Mouse (Mus musculus): Measurements from ENCODE around the gene Pax3.

Gene Pax3

GRCm38 (mm10) chr1:78171671-78172070, 25.3 kb downstream of the Pax3 start:
- no peak for DNase-seq (ENCODE audit: low spot score in 2 of 2)

- no peak for DNase-seq (ENCODE audit: low spot score in 2 of 2)
These were observed 26.2 kb downstream of the Pax3 start for GRCm38 (mm10) chr1:78170771-78171170.

GRCm38 (mm10) chr1:78168796-78169195, 28.1 kb downstream of the Pax3 start:
- DNase-seq (ENCODE audit: low spot score in 2 of 2), result no peak

DNA sequence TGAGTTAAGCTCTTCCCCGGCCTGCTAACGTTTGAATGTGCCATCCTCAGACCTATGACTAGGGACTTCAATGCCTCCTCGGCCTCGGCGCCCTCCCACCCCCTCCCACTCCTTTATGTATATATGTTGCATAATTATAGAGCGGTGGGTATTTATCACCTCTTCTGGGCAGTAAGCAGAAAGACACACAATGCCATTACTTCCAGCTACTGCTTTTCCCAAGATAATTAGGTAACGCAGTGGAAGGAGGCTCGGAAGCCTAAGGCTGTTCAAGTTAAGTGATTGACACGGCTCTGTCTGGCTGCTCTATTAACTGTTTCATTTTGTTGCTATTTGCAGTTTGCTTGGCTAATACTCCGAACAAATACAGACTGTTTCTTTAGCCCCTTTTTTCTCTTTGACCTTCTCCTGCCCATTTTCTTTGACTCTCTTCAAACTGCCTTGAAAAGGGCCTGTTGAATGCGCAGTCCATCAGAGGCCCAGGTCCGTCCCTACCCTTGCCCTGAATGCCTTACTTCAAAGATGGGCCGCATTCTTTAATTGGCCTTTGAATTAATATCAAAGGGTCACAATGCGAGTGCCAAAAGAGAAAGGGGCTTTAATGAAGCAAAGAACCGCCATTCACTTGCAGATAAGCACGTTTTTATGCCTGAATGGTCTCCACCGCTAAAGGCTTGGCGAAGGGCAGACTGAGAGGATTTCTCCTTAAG, 29.2 kb downstream of the Pax3 start:
- DNase-seq (ENCODE audit: low spot score in 2 of 2), result no peak

- DNase-seq (ENCODE audit: low spot score in 2 of 2), result no peak
These were observed 35.2 kb downstream of the Pax3 start for GRCm38 (mm10) chr1:78161745-78162144.

DNA sequence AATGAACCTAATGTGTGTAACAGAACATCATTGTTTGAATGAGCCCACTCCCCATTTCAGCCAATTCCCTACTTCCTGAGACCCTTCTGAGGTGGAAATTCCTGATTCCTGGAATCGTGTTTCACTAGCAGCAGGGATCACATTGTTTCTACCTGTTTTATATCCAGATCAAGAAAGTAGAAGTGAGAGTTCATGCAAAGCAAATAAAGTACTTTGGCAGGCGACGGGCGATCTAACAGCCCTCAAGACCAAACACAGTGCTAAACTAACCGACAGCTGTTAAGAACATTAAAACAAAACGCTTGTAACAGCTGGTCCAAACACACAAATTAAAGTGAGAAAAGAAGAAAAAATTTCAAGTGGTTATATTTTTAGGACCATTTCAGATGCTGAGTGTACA, 39.0 kb downstream of the Pax3 start:
- DNase-seq (ENCODE audit: low spot score in 2 of 2), result no peak

DNA sequence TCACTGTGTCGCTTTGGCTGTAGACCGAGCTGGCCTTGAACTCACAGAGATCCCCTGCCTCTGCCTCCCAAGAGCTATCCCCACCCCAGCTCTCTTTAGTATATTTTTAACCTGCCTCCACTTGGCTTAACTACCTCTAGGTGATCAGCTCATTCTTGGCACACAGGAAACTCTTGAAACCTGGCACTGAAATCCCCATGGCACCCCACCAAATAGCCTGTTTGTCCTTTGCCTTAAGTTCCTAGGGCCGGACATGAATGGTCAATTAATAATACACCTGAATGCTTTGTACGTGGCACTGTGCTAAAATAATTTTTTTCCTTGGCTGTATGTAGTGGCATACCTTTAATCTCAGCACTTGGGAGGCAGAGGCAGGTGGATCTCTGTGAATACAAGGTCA, 41.1 kb downstream of the Pax3 start:
- DNase-seq (ENCODE audit: low spot score in 2 of 2), result no peak

DNA sequence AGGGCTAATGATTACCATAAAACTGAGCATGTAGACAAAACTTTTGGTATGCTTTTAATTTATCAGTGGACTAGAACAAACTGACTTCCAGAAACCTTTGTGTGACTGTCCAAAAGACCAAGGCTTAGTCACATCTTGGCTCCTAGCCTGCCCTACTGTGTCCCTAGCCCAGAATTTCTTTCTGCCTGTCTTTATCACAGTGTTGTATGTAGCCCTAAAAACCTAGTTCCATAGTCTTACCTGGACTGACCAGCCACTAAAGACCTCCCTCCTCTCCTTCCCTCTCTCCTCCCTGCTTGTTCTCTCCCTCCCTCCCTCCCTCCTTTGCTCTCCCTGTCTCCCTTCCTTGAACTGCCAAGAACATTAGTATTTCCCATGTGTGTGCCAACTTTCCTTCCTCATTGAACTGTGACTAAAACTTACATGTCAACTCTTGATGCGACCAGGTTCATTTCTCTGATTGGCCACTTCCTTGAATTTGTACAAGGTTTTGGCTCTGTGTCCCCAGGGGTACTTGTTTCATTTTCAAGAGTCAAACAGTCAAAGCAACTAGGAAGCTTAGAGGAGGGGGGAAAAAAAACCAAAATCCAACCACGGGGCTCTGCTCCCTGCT, 48.8 kb downstream of the Pax3 start:
- no peak for DNase-seq (ENCODE audit: low spot score in 2 of 2)

- no peak for DNase-seq (ENCODE audit: low spot score in 2 of 2)
These were observed 53.5 kb downstream of the Pax3 start for GRCm38 (mm10) chr1:78143403-78143802.

- no peak for DNase-seq (ENCODE audit: low spot score in 2 of 2)
These were observed 54.0 kb downstream of the Pax3 start for GRCm38 (mm10) chr1:78142912-78143311.

- no peak for DNase-seq (ENCODE audit: low spot score in 2 of 2)
These were observed 55.0 kb downstream of the Pax3 start for GRCm38 (mm10) chr1:78141741-78142501.

GRCm38 (mm10) chr1:78141314-78141713, 55.6 kb downstream of the Pax3 start:
- DNase-seq (ENCODE audit: low spot score in 2 of 2), result no peak

DNA sequence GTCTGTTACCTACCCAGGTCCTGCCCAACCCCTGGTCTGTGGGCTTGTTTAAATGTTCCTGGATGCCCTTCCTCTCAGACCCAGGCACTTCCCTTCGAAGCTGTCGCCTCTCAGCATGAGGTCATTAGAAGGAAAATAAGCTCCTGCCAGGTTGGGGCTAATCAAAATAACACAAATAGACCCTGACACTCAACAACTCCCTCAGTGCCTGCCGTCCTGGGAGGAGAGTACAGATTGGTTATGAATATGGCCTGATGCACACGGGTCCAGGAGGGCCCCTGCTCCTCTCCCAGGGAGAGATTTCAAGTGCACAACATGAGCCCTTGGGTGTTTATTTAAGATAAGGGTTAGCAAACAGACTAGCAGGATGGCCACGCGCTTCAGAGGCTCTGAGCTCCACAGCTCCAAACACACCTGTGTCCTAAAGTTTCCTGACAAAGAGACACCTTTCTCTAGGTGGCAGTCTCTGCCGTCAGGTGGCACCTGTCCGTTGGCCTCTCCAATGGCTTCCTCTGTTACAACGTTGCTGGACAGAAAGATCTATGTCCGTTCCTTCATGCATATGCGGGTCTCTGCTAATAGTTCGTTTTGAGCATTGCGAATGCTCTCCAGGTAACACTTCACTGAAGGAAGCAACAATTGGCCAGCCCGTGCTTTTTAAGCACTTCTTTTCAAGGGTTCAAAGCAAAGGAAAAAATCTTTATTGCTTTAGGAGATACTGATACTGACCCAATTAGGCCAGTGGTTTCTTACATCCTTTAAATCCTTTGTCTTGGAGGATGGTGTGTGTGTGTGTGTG, 56.2 kb downstream of the Pax3 start:
- DNase-seq (ENCODE audit: low spot score in 2 of 2), result no peak

DNA sequence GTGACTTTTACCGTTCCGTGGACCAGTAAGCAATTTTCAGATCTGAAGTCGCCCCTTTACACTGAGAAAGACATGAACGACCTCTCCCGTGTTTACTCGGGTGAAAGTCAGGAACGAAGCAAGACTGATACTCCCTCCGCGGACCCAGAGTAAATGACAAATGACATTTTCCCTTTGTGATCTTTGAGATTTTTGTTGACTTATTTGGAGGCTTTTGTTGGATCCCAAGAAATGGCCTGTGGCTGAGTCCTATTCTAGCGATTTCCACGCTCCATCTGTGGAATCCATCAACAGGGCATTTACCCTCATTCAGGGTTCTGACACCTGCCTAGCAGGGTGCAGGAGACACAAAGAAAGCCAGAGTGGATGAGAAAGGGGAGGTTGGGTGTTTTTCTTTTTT, 57.6 kb downstream of the Pax3 start:
- DNase-seq (ENCODE audit: low spot score in 2 of 2), result no peak

- no peak for DNase-seq (ENCODE audit: low spot score in 2 of 2)
These were observed 67.7 kb downstream of the Pax3 start for GRCm38 (mm10) chr1:78129267-78129666.

- DNase-seq (ENCODE audit: low spot score in 2 of 2), result no peak
These were observed 76.9 kb downstream of the Pax3 start for GRCm38 (mm10) chr1:78119899-78120560.

- DNase-seq (ENCODE audit: low spot score in 2 of 2), result no peak
These were observed 80.9 kb downstream of the Pax3 start for GRCm38 (mm10) chr1:78116046-78116445.

GRCm38 (mm10) chr1:78110311-78110710, 86.6 kb downstream of the Pax3 start:
- DNase-seq (ENCODE audit: low spot score in 2 of 2), result no peak

DNA sequence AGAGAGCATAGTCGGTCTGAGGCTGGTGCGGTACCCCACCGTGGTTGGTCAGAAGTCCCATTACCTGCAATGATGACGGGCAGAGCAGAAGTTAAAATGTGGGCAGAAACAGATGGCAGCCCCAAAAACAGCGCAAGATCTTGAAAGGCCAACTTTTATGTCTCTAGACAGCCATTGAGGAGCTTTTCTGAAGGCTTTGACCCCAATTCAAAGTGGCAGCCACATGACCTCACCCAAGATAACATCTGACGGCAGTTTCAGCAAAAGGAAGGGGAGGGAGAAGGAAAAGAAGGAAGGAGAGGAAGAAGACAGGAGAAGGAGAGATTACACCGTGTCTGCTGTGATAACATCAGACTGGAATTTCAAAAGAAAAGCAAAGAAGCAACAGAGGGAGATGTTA, 93.4 kb downstream of the Pax3 start:
- DNase-seq (ENCODE audit: low spot score in 2 of 2), result no peak

DNA sequence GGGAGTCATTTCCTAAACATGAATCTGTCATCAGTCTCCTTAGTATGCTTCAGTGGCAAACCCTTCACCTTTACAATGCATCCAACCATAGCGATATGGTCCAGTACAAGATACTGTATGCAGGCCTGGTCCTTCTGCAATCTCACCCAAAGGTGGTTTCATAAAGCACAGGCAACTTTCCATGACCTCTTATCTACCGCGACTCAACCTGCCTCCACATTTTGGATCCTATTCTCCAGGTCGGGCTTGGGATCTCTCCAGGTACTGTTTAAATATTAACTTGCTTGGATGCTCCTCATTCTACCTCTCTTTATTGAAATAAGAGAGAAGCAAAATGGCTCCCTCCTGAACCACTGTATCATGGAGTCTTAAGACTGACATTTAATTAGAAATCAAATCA, 103.3 kb downstream of the Pax3 start:
- DNase-seq (ENCODE audit: low spot score in 2 of 2), result no peak

- no peak for DNase-seq (ENCODE audit: low spot score in 2 of 2)
These were observed 108.3 kb downstream of the Pax3 start for GRCm38 (mm10) chr1:78088646-78089045.

GRCm38 (mm10) chr1:78081761-78082160, 115.2 kb downstream of the Pax3 start:
- DNase-seq (ENCODE audit: low spot score in 2 of 2), result no peak
